ENCODE assay signal across 8 mouse cellular contexts in genomic region chr15:79126217-79126932, GRCm38 (mm10). TPM values are rescaled to one million over a fixed set of nuclear protein-coding genes. Genes with fewer than 3 reads are reported as not detected.
A peak's percentile ranks its signal among the peaks of the same experiment; 100 is the strongest.
DNase-seq lines count a peak whose midpoint lies in the region; ATAC-seq and TF ChIP-seq lines count a peak whose summit lies in the region.

No protein-coding gene starts in this region.

- DNase-seq in adrenal gland, adult 18-20 months (ENCODE audit: low spot score in 2 of 2), result peak; percentile 52 to 56
- no peak for DNase-seq in adrenal gland, postnatal 4 days (ENCODE audit: low spot score in 2 of 2)
- DNase-seq in liver, adult 2 months (ENCODE audit: extremely low read depth, low read depth, low spot score), result peak; percentile 17
- DNase-seq in liver, embryonic 11.5 days (ENCODE audit: low spot score), result no peak
- peak; percentile 54 for DNase-seq in brain, adult 2 months (ENCODE audit: low read depth, low spot score)
- DNase-seq in heart, postnatal 14 days, result peak; percentile 64 to 71
- peak; percentile 55 to 60 for DNase-seq in lung, adult 18-20 months
- DNase-seq in thymus, adult 2 months, result peak; percentile 53

- no peaks in the 10 kb centered on the region for H3K4me1 ChIP-seq in liver, adult 2 months (ENCODE audit: control insufficient read depth, insufficient read depth, low read length)
- H3K4me1 ChIP-seq in liver, embryonic 11.5 days (replicated peaks; ENCODE audit: control insufficient read depth, insufficient read depth, low read length), result no peaks in the 10 kb centered on the region
- H3K4me1 ChIP-seq in thymus, adult 2 months (replicated peaks; ENCODE audit: control insufficient read depth, insufficient read depth, low read length), result no peaks in the 10 kb centered on the region

- TF ChIP-seq POLR2A in liver, adult 2 months (IDR thresholded peaks at IDR 0.05; ENCODE audit: extremely low read depth, insufficient read depth, low read length), result no peak
- no peak for TF ChIP-seq POLR2A in thymus, adult 2 months (IDR thresholded peaks at IDR 0.05; ENCODE audit: control insufficient read depth, extremely low read depth, insufficient read depth, low read length, poor library complexity)

- peaks cover 30% of the 10 kb centered on the region for H3K36me3 ChIP-seq in liver, adult 2 months (ENCODE audit: control insufficient read depth, insufficient read depth, low read length)
- peaks cover 31% of the 10 kb centered on the region for H3K36me3 ChIP-seq in liver, embryonic 11.5 days (ENCODE audit: control insufficient read depth, insufficient read depth, low read length)
- H3K36me3 ChIP-seq in thymus, adult 2 months (ENCODE audit: control insufficient read depth, insufficient read depth, low read length), result peaks cover 5% of the 10 kb centered on the region; the same call in 1 of the 2 replicates

- H3K4me2 ChIP-seq in liver, embryonic 11.5 days, result no peak overlapping the region

- no peak overlapping the region for H3K9ac ChIP-seq in liver, adult 2 months (ENCODE audit: low read depth, low read length)
- H3K9ac ChIP-seq in liver, embryonic 11.5 days (ENCODE audit: low read depth, low read length), result no peak overlapping the region

- no peaks in the 10 kb centered on the region for H3K27me3 ChIP-seq in liver, adult 2 months (ENCODE audit: control insufficient read depth, insufficient read depth, low read length)
- H3K27me3 ChIP-seq in liver, embryonic 11.5 days (replicated peaks; ENCODE audit: control insufficient read depth, insufficient read depth, low read length), result no peaks in the 10 kb centered on the region
- H3K27me3 ChIP-seq in thymus, adult 2 months (ENCODE audit: control insufficient read depth, insufficient read depth, low read length), result no peaks in the 10 kb centered on the region

- TF ChIP-seq CTCF in liver, adult 2 months (IDR thresholded peaks at IDR 0.05; ENCODE audit: low read depth, low read length), result peak; percentile 47
- TF ChIP-seq CTCF in thymus, adult 2 months (IDR thresholded peaks at IDR 0.05; ENCODE audit: borderline replicate concordance, control insufficient read depth, extremely low read depth, insufficient read depth, low read length, poor library complexity), result no peak

- no peak for ATAC-seq in liver, embryonic 11.5 days (replicated peaks; ENCODE audit: low FRiP score)

- H3K4me3 ChIP-seq in liver, adult 2 months (ENCODE audit: insufficient read depth, low read depth, low read length), result no peak overlapping the region
- H3K4me3 ChIP-seq in liver, embryonic 11.5 days (ENCODE audit: low read depth, low read length), result no peak overlapping the region
- no peak overlapping the region for H3K4me3 ChIP-seq in thymus, adult 2 months (ENCODE audit: control insufficient read depth, insufficient read depth, low read length)

- H3K27ac ChIP-seq in liver, adult 2 months (replicated peaks; ENCODE audit: insufficient read depth, low read depth, low read length), result no peak overlapping the region
- no peak overlapping the region for H3K27ac ChIP-seq in liver, embryonic 11.5 days (ENCODE audit: low read depth, low read length)
- no peak overlapping the region for H3K27ac ChIP-seq in thymus, adult 2 months (ENCODE audit: control insufficient read depth, insufficient read depth, low read length)

- WGBS in liver, adult 2 months, result 84% methylated on average over 13 of the region's 13 CpGs
- WGBS in liver, embryonic 11.5 days, result 80% methylated on average over 13 of the region's 13 CpGs
- WGBS in thymus, adult 2 months, result 80% methylated on average over 13 of the region's 13 CpGs

- intact Hi-C loops in heart, postnatal 14 days (cut with DNase I), result loop anchor here (2.0 to 5.0 kb wide), 2 partner anchors 34 to 89 kb away; no protein-coding TSS in a partner anchor

- no peaks in the 10 kb centered on the region for H3K9me3 ChIP-seq in liver, embryonic 11.5 days (ENCODE audit: control insufficient read depth, low read length)

- H3K79me2 ChIP-seq in liver, adult 2 months (ENCODE audit: control insufficient read depth, insufficient read depth, low read length), result no peaks in the 10 kb centered on the region

RNA-seq across cellular contexts. Expression of gene Polr2f, which starts 14.4 kb away (rescaled TPM):
- 100 to 1,000 TPM; 137 to 150 TPM for total RNA-seq in adrenal gland, adult 18-20 months (2021)
- 100 to 1,000 TPM; 134 to 142 TPM for total RNA-seq in adrenal gland, postnatal 4 days (2021)
- total RNA-seq in liver, adult 2 months (2014; rRNA removed), result 29.2 and 36.0 TPM in 2 replicates
- 29.9 and 33.8 TPM in 2 replicates for polyA plus RNA-seq in liver, adult 2 months (2012; rRNA removed)
- polyA plus RNA-seq in liver, embryonic 11.5 days (2014; fragmentation: Nextera tagmentation; extraction: Ambion mirVana), result 432 and 463 TPM in 2 replicates
- total RNA-seq in heart, postnatal 14 days (2021), result 100 to 1,000 TPM; 111 to 116 TPM
- 37.3 and 38.0 TPM in 2 replicates for polyA plus RNA-seq in thymus, adult 2 months (2012; rRNA removed)

RNA-seq across cellular contexts. Expression of gene 1700088E04Rik, which starts 14.7 kb away (rescaled TPM):
- total RNA-seq in adrenal gland, adult 18-20 months (2021), result 1 to 10 TPM; 7.2 to 8.2 TPM
- total RNA-seq in adrenal gland, postnatal 4 days (2021), result 1 to 10 TPM; 8.0 to 9.0 TPM
- total RNA-seq in liver, adult 2 months (2014; rRNA removed), result 0.65 and 0.67 TPM in 2 replicates
- polyA plus RNA-seq in liver, adult 2 months (2012; rRNA removed), result 0.25 and 0.65 TPM in 2 replicates
- 1.8 and 2.2 TPM in 2 replicates for polyA plus RNA-seq in liver, embryonic 11.5 days (2014; fragmentation: Nextera tagmentation; extraction: Ambion mirVana)
- 1 to 10 TPM; 1.3 to 2.7 TPM for total RNA-seq in heart, postnatal 14 days (2021)
- polyA plus RNA-seq in thymus, adult 2 months (2012; rRNA removed), result 1.3 and 1.8 TPM in 2 replicates

RNA-seq across cellular contexts. Expression of gene Micall1, which starts 17.7 kb away (rescaled TPM):
- total RNA-seq in adrenal gland, adult 18-20 months (2021), result 10 to 100 TPM; 39.0 to 45.5 TPM
- total RNA-seq in adrenal gland, postnatal 4 days (2021), result 10 to 100 TPM; 36.0 to 40.2 TPM
- total RNA-seq in liver, adult 2 months (2014; rRNA removed), result 3.0 and 3.3 TPM in 2 replicates
- polyA plus RNA-seq in liver, adult 2 months (2012; rRNA removed), result 6.2 and 8.9 TPM in 2 replicates
- 4.1 and 5.7 TPM in 2 replicates for polyA plus RNA-seq in liver, embryonic 11.5 days (2014; fragmentation: Nextera tagmentation; extraction: Ambion mirVana)
- total RNA-seq in heart, postnatal 14 days (2021), result 10 to 100 TPM; 61.2 to 64.9 TPM
- 46.1 and 47.3 TPM in 2 replicates for polyA plus RNA-seq in thymus, adult 2 months (2012; rRNA removed)

RNA-seq across cellular contexts. Expression of gene Sox10, which starts 38.7 kb away (rescaled TPM):
- 1 to 10 TPM in 1 of 2 experiments, under 1 TPM in 1; 0.76 to 2.4 TPM for total RNA-seq in adrenal gland, adult 18-20 months (2021)
- 10 to 100 TPM in 1 of 2 experiments, 1 to 10 TPM in 1; 9.5 to 12.3 TPM for total RNA-seq in adrenal gland, postnatal 4 days (2021)
- total RNA-seq in liver, adult 2 months (2014; rRNA removed), result not detected in 2 replicates
- polyA plus RNA-seq in liver, adult 2 months (2012; rRNA removed), result 0.06 TPM in 1 of 2 replicates, not detected in the other
- 0.81 and 0.84 TPM in 2 replicates for polyA plus RNA-seq in liver, embryonic 11.5 days (2014; fragmentation: Nextera tagmentation; extraction: Ambion mirVana)
- 1 to 10 TPM; 1.6 to 1.8 TPM for total RNA-seq in heart, postnatal 14 days (2021)
- 0.87 and 0.88 TPM in 2 replicates for polyA plus RNA-seq in thymus, adult 2 months (2012; rRNA removed)

RNA-seq across cellular contexts. Expression of gene Eif3l, which starts 51.4 kb away (rescaled TPM):
- total RNA-seq in adrenal gland, adult 18-20 months (2021), result 100 to 1,000 TPM; 136 to 139 TPM
- 100 to 1,000 TPM; 158 to 162 TPM for total RNA-seq in adrenal gland, postnatal 4 days (2021)
- total RNA-seq in liver, adult 2 months (2014; rRNA removed), result 82.1 and 94.2 TPM in 2 replicates
- polyA plus RNA-seq in liver, adult 2 months (2012; rRNA removed), result 98.3 and 103 TPM in 2 replicates
- 257 and 291 TPM in 2 replicates for polyA plus RNA-seq in liver, embryonic 11.5 days (2014; fragmentation: Nextera tagmentation; extraction: Ambion mirVana)
- 10 to 100 TPM; 73.8 to 81.1 TPM for total RNA-seq in heart, postnatal 14 days (2021)
- polyA plus RNA-seq in thymus, adult 2 months (2012; rRNA removed), result 205 and 212 TPM in 2 replicates

Comparison
In these comparisons a context has a peak if more than half of its experiments do, and no peak if none do; other contexts are left out.
1. DNase-seq: peak in adrenal gland, adult 18-20 months (2 of 2), liver, adult 2 months (single experiment), brain, adult 2 months (single experiment), heart, postnatal 14 days (2 of 2), lung, adult 18-20 months (2 of 2) and thymus, adult 2 months (single experiment); none in adrenal gland, postnatal 4 days (0 of 2) and liver, embryonic 11.5 days (single experiment).